Mouse (Mus musculus): ENCODE data around the gene Mctp2.

Mctp2 gene

DNA sequence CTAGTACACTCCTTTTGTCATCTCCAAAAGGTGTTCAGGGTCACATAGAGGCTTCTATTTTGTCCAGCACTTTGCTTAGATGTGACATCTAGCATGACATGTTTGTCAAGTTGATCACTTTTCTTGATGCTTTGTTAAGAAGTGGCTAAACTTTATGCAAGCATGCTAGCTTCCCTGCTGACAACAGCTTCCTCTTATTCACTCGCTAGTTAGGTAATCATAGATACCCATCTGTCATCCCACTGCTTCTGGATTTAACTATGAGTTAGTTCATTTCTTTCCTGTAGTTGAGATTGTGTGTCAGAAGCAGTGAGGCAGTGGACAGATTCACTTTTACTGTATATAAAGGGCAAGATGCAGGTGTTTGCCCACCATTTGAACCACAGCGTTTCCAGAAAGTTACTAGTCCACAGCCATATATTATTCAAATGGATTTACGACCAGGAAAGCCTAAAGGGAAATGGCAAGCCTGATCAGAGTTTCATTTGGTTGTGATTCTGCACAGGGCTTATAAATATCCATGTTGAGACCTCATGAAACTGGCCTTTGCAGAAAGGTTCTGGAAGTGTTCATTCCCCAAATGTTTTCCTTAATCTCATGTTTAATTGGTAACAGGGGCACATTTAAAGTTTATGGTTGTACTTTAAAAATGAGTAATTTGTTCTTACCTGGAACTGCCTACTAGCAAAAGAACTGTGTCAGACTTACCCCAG, 216.8 kb downstream of the Mctp2 start:
- no peak for DNase-seq (ENCODE audit: low spot score)

DNA sequence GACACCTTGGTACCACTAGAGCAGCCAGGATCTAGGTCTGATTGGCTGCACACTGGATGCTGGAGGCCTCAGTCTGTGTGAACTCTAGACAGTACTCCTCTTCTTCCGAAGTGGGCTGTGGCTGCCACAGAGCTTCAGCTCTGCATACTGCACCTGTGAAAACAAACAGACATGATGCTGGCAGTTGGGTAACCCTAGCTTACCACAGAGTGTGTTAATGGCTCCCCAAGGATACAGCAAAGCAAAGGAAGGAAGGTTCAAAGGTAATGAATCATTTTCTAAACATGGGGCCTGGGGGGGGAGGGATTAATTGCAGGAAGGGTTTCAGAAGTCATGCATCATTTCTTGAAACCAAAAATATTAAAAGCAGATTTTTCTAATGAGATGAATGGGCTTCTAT, 225.7 kb downstream of the Mctp2 start:
- no peak for DNase-seq (ENCODE audit: low spot score)

GRCm38 (mm10) chr7:72078896-72079295, 227.5 kb downstream of the Mctp2 start:
- DNase-seq (ENCODE audit: low spot score) = no peak

- DNase-seq (ENCODE audit: low spot score) = no peak
Measured at GRCm38 (mm10) chr7:72071418-72072184, 234.8 kb downstream of the Mctp2 start.

DNA sequence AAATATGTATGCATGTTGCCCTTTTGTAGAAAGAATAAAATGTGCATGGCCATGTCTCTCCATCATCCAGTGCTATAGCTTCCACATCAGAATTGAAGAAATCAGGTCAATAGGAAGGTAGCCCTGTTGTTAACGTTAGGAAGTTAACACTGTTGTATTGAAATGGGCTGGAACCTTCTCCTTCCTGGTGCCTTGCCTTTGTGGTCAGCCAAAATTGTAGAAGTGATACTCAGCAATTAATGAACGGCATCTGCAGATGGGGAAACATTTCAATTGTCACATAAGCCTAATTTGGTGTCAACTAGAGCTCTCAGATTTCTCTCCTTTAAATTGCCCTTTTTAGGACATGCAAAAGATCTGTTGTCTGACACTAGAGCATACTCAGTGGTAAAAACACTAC, 238.0 kb downstream of the Mctp2 start:
- DNase-seq (ENCODE audit: low spot score) = no peak

DNA sequence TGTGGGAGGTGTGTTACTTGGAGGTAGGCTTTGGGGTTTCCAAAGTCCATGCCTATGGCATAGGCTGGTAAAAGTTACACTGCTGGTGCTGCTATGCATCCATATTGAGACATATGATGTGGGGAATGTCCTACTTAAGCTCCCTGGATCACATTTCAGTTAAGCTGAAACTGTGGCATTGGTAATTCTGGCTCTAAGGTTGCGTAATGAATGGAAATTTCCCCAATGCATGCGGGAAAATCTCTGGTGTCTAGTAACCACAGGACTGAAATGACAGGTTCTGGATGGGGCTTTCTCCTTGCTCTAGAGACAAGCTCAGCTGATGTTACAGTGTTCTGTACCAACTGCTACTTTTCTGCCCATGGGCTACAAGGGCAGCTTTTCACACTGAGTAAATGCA, 240.1 kb downstream of the Mctp2 start:
- DNase-seq (ENCODE audit: low spot score) = no peak

GRCm38 (mm10) chr7:72051759-72052158, 254.6 kb downstream of the Mctp2 start:
- no peak for DNase-seq (ENCODE audit: low spot score)

DNA sequence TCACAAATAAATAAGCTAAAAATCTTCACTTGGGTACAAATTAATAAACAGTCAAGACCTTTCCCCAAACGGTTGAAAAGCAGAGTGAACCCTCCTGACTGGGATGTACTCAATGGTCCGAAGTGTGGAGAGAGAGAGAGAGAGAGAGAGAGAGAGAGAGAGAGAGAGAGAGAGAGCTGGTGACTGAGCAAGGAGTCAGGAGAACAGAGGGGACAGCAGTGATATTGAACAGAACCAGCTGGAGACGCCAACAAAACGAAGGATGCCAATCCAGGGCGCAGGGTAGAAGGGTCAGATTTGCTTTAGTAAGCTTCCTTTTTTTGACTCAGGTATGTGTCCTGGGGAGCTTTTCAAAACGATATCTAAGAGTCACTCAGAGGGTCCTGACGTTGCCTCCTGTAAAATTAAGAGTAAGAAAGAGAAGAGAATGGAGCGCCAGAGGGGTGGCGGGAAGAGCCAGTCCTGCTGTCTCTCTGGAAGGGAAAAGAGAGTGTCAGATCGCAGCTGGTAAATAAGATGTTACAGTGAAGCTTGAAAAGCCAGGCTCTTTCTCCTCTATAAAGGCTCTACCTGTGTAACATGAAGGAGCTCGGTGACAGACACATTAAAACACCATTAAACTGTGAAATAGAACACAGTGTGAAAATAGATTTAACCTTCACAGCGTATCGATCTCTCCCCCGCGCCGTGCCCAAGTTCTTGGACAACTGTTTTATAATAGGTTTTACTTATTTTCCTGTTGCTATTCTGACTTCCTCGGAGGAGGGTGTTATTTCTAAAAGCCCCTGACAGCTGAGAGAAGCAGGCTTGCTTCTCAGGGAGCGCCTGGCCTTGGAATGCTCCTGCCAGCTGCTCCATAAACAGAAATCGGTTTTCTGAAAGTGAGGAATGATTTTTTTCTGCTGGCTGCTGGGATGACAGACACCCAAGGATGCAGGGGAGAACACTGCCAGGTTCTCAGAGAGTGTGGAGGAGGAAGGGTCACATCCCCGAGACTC, 258.5 kb downstream of the Mctp2 start:
- DNase-seq (ENCODE audit: low spot score) = peak; percentile 1

All from ovary, adult 18-20 months (tissue).